Mouse (Mus musculus) brain, embryonic 14.5 days (tissue): ENCODE measurements around the gene Apeh.

Experiments
- CTCF ChIP-seq: fragments of 200-500 bp; IDR thresholded peaks from 2 replicates; pipeline ENCODE4 v1.5.1; 2012; ENCODE audit warnings: inconsistent platforms, mild to moderate bottlenecking, moderate library complexity, borderline replicate concordance; ENCODE audit not compliant: insufficient read depth, insufficient read length; ENCODE audit errors: extremely low read depth
- POLR2A ChIP-seq: fragments of 200-500 bp; IDR thresholded peaks from 2 replicates; pipeline ENCODE4 v1.6.1; 2012; ENCODE audit warnings: mild to moderate bottlenecking, inconsistent platforms, borderline replicate concordance; ENCODE audit not compliant: poor library complexity, insufficient read depth, insufficient read length, severe bottlenecking; ENCODE audit errors: extremely low read depth

DNA sequence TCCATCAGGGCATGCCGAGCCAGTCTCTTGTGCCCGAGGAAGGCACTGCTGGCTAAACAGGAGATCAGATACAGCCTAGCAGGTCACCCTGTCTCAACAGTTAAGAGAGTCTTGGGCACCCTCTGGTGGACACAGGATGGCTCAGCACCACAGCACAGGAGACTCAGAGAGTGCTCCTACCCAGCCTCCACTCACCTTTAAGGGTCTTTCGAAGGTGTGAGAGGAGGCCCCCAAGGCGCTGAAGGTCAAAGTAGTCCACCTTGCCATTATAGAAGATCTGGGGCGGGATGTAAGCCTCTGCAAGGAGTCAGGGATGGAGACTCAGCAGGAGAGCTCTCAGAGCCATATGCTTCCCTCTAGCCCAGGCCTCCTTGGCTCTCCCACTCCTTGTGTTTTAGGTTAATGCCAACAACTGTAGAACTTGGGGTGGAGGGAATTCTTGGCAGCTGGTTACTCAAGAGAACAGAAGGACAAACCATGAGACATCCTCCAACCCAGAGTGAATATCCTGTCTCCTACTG, 28.9 kb downstream of the Apeh start:
- no peak for TF ChIP-seq POLR2A
- TF ChIP-seq CTCF: peak; percentile 75
